Mouse (Mus musculus) MEL (cell line): ENCODE data around the gene Lrba.

Source experiments
- CTCF ChIP-seq, 3 experiments: IDR thresholded peaks in 2 of 3; conservative IDR thresholded peaks in 1 of 3; 2 replicates each; pipeline ENCODE4 v1.5.1; 2011 to 2012; ENCODE audit warnings: low read length in 3 of 3, low read depth in 2 of 3, mild to moderate bottlenecking in 2 of 3, improper control_type of control experiment in 1 of 3, inconsistent platforms in 1 of 3, mixed read lengths in 1 of 3, moderate library complexity in 1 of 3; ENCODE audit not compliant: control insufficient read depth in 1 of 3, insufficient read depth in 1 of 3, poor library complexity in 1 of 3, severe bottlenecking in 1 of 3
- GATA1 ChIP-seq: IDR thresholded peaks from 2 replicates; pipeline ENCODE4 v1.6.1; 2011; ENCODE audit warnings: low read depth, low read length, improper control_type of control experiment
- HCFC1 ChIP-seq: IDR thresholded peaks from 2 replicates; pipeline ENCODE4 v1.6.1; 2012; ENCODE audit warnings: low read depth, mild to moderate bottlenecking, inconsistent platforms, low read length, improper control_type of control experiment, moderate library complexity
- MAFK ChIP-seq: IDR thresholded peaks from 2 replicates; pipeline ENCODE4 v1.6.1; 2011; ENCODE audit warnings: low read depth, mild to moderate bottlenecking, low read length, improper control_type of control experiment, borderline replicate concordance
- MYB ChIP-seq: IDR thresholded peaks from 2 replicates; pipeline ENCODE4 v1.6.1; 2011; ENCODE audit warnings: mild to moderate bottlenecking, low read depth, low read length, improper control_type of control experiment
- POLR2A ChIP-seq, 2 experiments: IDR thresholded peaks; 2 replicates each; pipeline ENCODE4 v1.6.1; 2011 to 2012; ENCODE audit warnings: low read length in 2 of 2, mild to moderate bottlenecking in 2 of 2, control low read depth in 1 of 2, improper control_type of control experiment in 1 of 2, low read depth in 1 of 2, moderate library complexity in 1 of 2; ENCODE audit not compliant: control insufficient read depth in 1 of 2, insufficient read depth in 1 of 2, poor library complexity in 1 of 2
- RCOR1 ChIP-seq: IDR thresholded peaks from 2 replicates; pipeline ENCODE4 v1.6.1; 2012; ENCODE audit warnings: low read depth, mild to moderate bottlenecking, inconsistent platforms, low read length, improper control_type of control experiment

- TF ChIP-seq HCFC1 (no peak), GATA1 (no peak), MYB (no peak), POLR2A (IDR thresholded peaks at IDR 0.05; ENCODE audit: control insufficient read depth in 1 of 2, insufficient read depth in 1 of 2, low read depth in 1 of 2, low read length in 2 of 2, poor library complexity in 1 of 2) (no peak), RCOR1 (no peak), MAFK (no peak), CTCF (IDR thresholded peaks at IDR 0.05 in 2 of 3, conservative IDR thresholded peaks at IDR 0.05 in 1 of 3; ENCODE audit: control insufficient read depth in 1 of 3, insufficient read depth in 1 of 3, low read depth in 2 of 3, low read length in 3 of 3, poor library complexity in 1 of 3, severe bottlenecking in 1 of 3) (no peak)
These were observed 326.7 kb downstream of the Lrba start for GRCm38 (mm10) chr3:86551011-86551728.
